Mouse (Mus musculus): ENCODE results near the gene Fry. TPM values are rescaled to one million over a fixed set of nuclear protein-coding genes. Genes with fewer than 3 reads are reported as not detected.

The Fry gene
- total and polyA plus RNA-seq, 2 experiments from 2014 or later = 62.6 to 129 TPM

- H3K27ac ChIP-seq (ENCODE audit: low read depth, low read length) = no peak overlapping the region
- H3K36me3 ChIP-seq (ENCODE audit: insufficient read depth, low read length) = no peaks in the 10 kb centered on the region
- DNase-seq (ENCODE audit: low spot score) (no peak), ATAC-seq (ENCODE audit: low FRiP score) (no peak)
- no peaks in the 10 kb centered on the region for H3K27me3 ChIP-seq (ENCODE audit: insufficient read depth, low read length)
- H3K9ac ChIP-seq (replicated peaks; ENCODE audit: low read length, poor library complexity, severe bottlenecking) = no peak overlapping the region
- H3K4me1 ChIP-seq (ENCODE audit: insufficient read depth, low read length) = no peaks in the 10 kb centered on the region
- no peak overlapping the region for H3K4me3 ChIP-seq (ENCODE audit: low read depth, low read length)
- no peak for TF ChIP-seq CTCF (IDR thresholded peaks at IDR 0.05)
- H3K4me2 ChIP-seq (ENCODE audit: low read depth, low read length, poor library complexity, severe bottlenecking) = no peak overlapping the region
- no peaks in the 10 kb centered on the region for H3K9me3 ChIP-seq (ENCODE audit: low read length)
- WGBS = 91% methylated on average over 4 of the region's 4 CpGs
These were observed 28.2 kb downstream of the Fry start for GRCm38 (mm10) chr5:150146612-150147011.

- TF ChIP-seq CTCF (IDR thresholded peaks at IDR 0.05) = no peak
- 79% methylated on average over 11 of the region's 11 CpGs for WGBS
- no peaks in the 10 kb centered on the region for H3K9me3 ChIP-seq (ENCODE audit: low read length)
- no peak overlapping the region for H3K27ac ChIP-seq (ENCODE audit: low read depth, low read length)
- no peak for ATAC-seq (ENCODE audit: low FRiP score)
- DNase-seq (ENCODE audit: low spot score) = no peak
- H3K4me2 ChIP-seq (ENCODE audit: low read depth, low read length, poor library complexity, severe bottlenecking) = no peak overlapping the region
- H3K4me3 ChIP-seq (ENCODE audit: low read depth, low read length) = no peak overlapping the region
- no peaks in the 10 kb centered on the region for H3K36me3 ChIP-seq (ENCODE audit: insufficient read depth, low read length)
- no peak overlapping the region for H3K9ac ChIP-seq (replicated peaks; ENCODE audit: low read length, poor library complexity, severe bottlenecking)
- no peaks in the 10 kb centered on the region for H3K27me3 ChIP-seq (ENCODE audit: insufficient read depth, low read length)
- no peaks in the 10 kb centered on the region for H3K4me1 ChIP-seq (ENCODE audit: insufficient read depth, low read length)
These were observed 31.3 kb downstream of the Fry start for GRCm38 (mm10) chr5:150149725-150150124.

GRCm38 (mm10) chr5:150150986-150151385 is 32.5 kb downstream of the Fry start:
- WGBS = 91% methylated on average over 4 of the region's 4 CpGs
- no peak for ATAC-seq (ENCODE audit: low FRiP score)
- Histone ChIP-seq H3K4me1 (ENCODE audit: insufficient read depth, low read length) (no peaks in the 10 kb centered on the region), H3K4me2 (ENCODE audit: low read depth, low read length, poor library complexity, severe bottlenecking) (no peak overlapping the region), H3K36me3 (ENCODE audit: insufficient read depth, low read length) (no peaks in the 10 kb centered on the region), H3K9ac (replicated peaks; ENCODE audit: low read length, poor library complexity, severe bottlenecking) (no peak overlapping the region), H3K4me3 (ENCODE audit: low read depth, low read length) (no peak overlapping the region), H3K27me3 (ENCODE audit: insufficient read depth, low read length) (no peaks in the 10 kb centered on the region), H3K27ac (ENCODE audit: low read depth, low read length) (no peak overlapping the region), H3K9me3 (ENCODE audit: low read length) (no peaks in the 10 kb centered on the region)
- no peak for TF ChIP-seq CTCF (IDR thresholded peaks at IDR 0.05)
- no peak for DNase-seq (ENCODE audit: low spot score)

GRCm38 (mm10) chr5:150152071-150152879 is 33.8 kb downstream of the Fry start:
- H3K4me2 ChIP-seq (ENCODE audit: low read depth, low read length, poor library complexity, severe bottlenecking) = no peak overlapping the region
- ATAC-seq (ENCODE audit: low FRiP score) (peak; percentile 81), DNase-seq (ENCODE audit: low spot score) (peak; percentile 91)
- WGBS = 59% methylated on average over 22 of the region's 22 CpGs
- H3K36me3 ChIP-seq (ENCODE audit: insufficient read depth, low read length) = no peaks in the 10 kb centered on the region
- H3K4me1 ChIP-seq (ENCODE audit: insufficient read depth, low read length) = no peaks in the 10 kb centered on the region
- no peak overlapping the region for H3K4me3 ChIP-seq (ENCODE audit: low read depth, low read length)
- H3K27ac ChIP-seq (ENCODE audit: low read depth, low read length) = 0 out of 2 replicates have a peak overlapping the region, but pooled peaks have one; percentile 26
- H3K27me3 ChIP-seq (ENCODE audit: insufficient read depth, low read length) = no peaks in the 10 kb centered on the region
- no peak overlapping the region for H3K9ac ChIP-seq (replicated peaks; ENCODE audit: low read length, poor library complexity, severe bottlenecking)
- no peak for TF ChIP-seq CTCF (IDR thresholded peaks at IDR 0.05)
- no peaks in the 10 kb centered on the region for H3K9me3 ChIP-seq (ENCODE audit: low read length)

DNA sequence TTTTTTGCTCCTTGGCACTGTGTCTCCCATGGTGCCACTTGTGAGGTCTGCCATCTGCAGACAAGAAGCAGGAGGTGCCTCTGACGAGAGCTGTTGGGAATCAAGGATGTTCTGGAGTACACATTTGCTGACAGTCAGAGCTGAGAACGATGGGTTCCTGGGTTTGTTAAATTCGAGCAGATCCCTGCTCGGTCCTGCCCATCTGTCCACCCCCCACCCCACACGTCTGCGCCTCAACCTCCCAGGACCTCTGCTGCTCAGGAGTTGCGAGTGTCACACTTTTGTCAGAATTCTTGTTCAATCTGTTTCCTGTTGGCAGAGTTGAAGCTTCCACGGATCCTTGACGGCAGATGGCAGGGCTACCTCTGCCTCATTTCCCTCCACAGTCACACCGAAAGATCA is 34.4 kb downstream of the Fry start:
- no peak overlapping the region for H3K4me3 ChIP-seq (ENCODE audit: low read depth, low read length)
- WGBS = 66% methylated on average over 10 of the region's 10 CpGs
- peak; percentile 52 for ATAC-seq (ENCODE audit: low FRiP score)
- H3K27ac ChIP-seq (ENCODE audit: low read depth, low read length) = no peak overlapping the region; the same call in 1 of the 2 replicates
- no peaks in the 10 kb centered on the region for H3K36me3 ChIP-seq (ENCODE audit: insufficient read depth, low read length)
- no peaks in the 10 kb centered on the region for H3K27me3 ChIP-seq (ENCODE audit: insufficient read depth, low read length)
- H3K4me2 ChIP-seq (ENCODE audit: low read depth, low read length, poor library complexity, severe bottlenecking) = no peak overlapping the region
- no peaks in the 10 kb centered on the region for H3K4me1 ChIP-seq (ENCODE audit: insufficient read depth, low read length)
- peak; percentile 49 for TF ChIP-seq CTCF (IDR thresholded peaks at IDR 0.05)
- DNase-seq (ENCODE audit: low spot score) = peak; percentile 62
- no peaks in the 10 kb centered on the region for H3K9me3 ChIP-seq (ENCODE audit: low read length)
- no peak overlapping the region for H3K9ac ChIP-seq (replicated peaks; ENCODE audit: low read length, poor library complexity, severe bottlenecking)

GRCm38 (mm10) chr5:150155388-150155787 is 36.9 kb downstream of the Fry start:
- Histone ChIP-seq H3K27me3 (ENCODE audit: insufficient read depth, low read length) (no peaks in the 10 kb centered on the region), H3K4me3 (ENCODE audit: low read depth, low read length) (no peak overlapping the region), H3K9ac (replicated peaks; ENCODE audit: low read length, poor library complexity, severe bottlenecking) (no peak overlapping the region), H3K27ac (ENCODE audit: low read depth, low read length) (no peak overlapping the region), H3K4me2 (ENCODE audit: low read depth, low read length, poor library complexity, severe bottlenecking) (no peak overlapping the region), H3K9me3 (ENCODE audit: low read length) (no peaks in the 10 kb centered on the region), H3K4me1 (ENCODE audit: insufficient read depth, low read length) (no peaks in the 10 kb centered on the region), H3K36me3 (ENCODE audit: insufficient read depth, low read length) (no peaks in the 10 kb centered on the region)
- WGBS = 90% methylated on average over 8 of the region's 8 CpGs
- ATAC-seq (ENCODE audit: low FRiP score) = no peak
- DNase-seq (ENCODE audit: low spot score) = no peak
- TF ChIP-seq CTCF (IDR thresholded peaks at IDR 0.05) = no peak

Data from midbrain, postnatal 0 days (tissue).